Comparison of ENCODE assay signal across 8 mouse cellular contexts in genomic region chr5:135903551-135904151, GRCm38 (mm10). TPM values are rescaled to one million over a fixed set of nuclear protein-coding genes. Genes with fewer than 3 reads are reported as not detected.
DNase-seq lines count a peak whose midpoint lies in the region; ATAC-seq and TF ChIP-seq lines count a peak whose summit lies in the region.

No protein-coding gene starts in this region.

- H3K9me3 ChIP-seq in CH12.LX (replicated peaks; ENCODE audit: low read length), result no peaks in the 10 kb centered on the region
- H3K9me3 ChIP-seq in forebrain, embryonic 11.5 days (ENCODE audit: control insufficient read depth, low read length), result no peaks in the 10 kb centered on the region
- no peaks in the 10 kb centered on the region for H3K9me3 ChIP-seq in heart, embryonic 16.5 days (replicated peaks; ENCODE audit: control insufficient read depth, low read length)
- no peaks in the 10 kb centered on the region for H3K9me3 ChIP-seq in liver, embryonic 14.5 days (ENCODE audit: control insufficient read depth, low read length)
- H3K9me3 ChIP-seq in neural tube, embryonic 11.5 days (ENCODE audit: control insufficient read depth, low read length), result no peaks in the 10 kb centered on the region
- no peaks in the 10 kb centered on the region for H3K9me3 ChIP-seq in stomach, embryonic 16.5 days (replicated peaks; ENCODE audit: control insufficient read depth, low read length)

- peaks cover 5% of the 10 kb centered on the region; the same call in 1 of the 2 replicates for H3K79me2 ChIP-seq in CH12.LX (replicated peaks; ENCODE audit: control insufficient read depth, extremely low read depth, insufficient read depth, poor library complexity, severe bottlenecking)

- WGBS in forebrain, embryonic 11.5 days, result 1% methylated on average over 30 of the region's 30 CpGs
- WGBS in heart, embryonic 16.5 days, result 2% methylated on average over 30 of the region's 30 CpGs
- WGBS in liver, embryonic 14.5 days (ENCODE audit: insufficient replicate concordance), result 6% methylated on average over 30 of the region's 30 CpGs
- WGBS in neural tube, embryonic 11.5 days, result 0% methylated on average over 30 of the region's 30 CpGs
- WGBS in stomach, embryonic 16.5 days, result under 1% methylated on average over 30 of the region's 30 CpGs

- no peak for TF ChIP-seq POLR2A in CH12.LX (IDR thresholded peaks at IDR 0.05; ENCODE audit: low read depth, low read length)

- H3K36me3 ChIP-seq in CH12.LX (replicated peaks in 1 of 2; ENCODE audit: control insufficient read depth in 1 of 2, insufficient read depth in 1 of 2, low read length in 1 of 2), result peaks cover 22 to 49% of the 10 kb centered on the region in 2 experiments
- no peaks in the 10 kb centered on the region; the same call in 1 of the 2 replicates for H3K36me3 ChIP-seq in forebrain, embryonic 11.5 days (ENCODE audit: control insufficient read depth, insufficient read depth, low read length)
- H3K36me3 ChIP-seq in heart, embryonic 16.5 days (ENCODE audit: control insufficient read depth, insufficient read depth), result no peaks in the 10 kb centered on the region; the same call in 1 of the 2 replicates
- peaks cover 4% of the 10 kb centered on the region; the same call in 1 of the 2 replicates for H3K36me3 ChIP-seq in liver, embryonic 14.5 days (replicated peaks; ENCODE audit: control insufficient read depth, insufficient read depth, low read depth)
- H3K36me3 ChIP-seq in neural tube, embryonic 11.5 days (ENCODE audit: control insufficient read depth, insufficient read depth, low read length), result peaks cover 3% of the 10 kb centered on the region; the same call in 1 of the 2 replicates
- no peaks in the 10 kb centered on the region for H3K36me3 ChIP-seq in stomach, embryonic 16.5 days (ENCODE audit: control insufficient read depth, insufficient read depth, low read length)

- no peak overlapping the region for H3K4me3 ChIP-seq in CH12.LX (replicated peaks in 1 of 3; ENCODE audit: low read depth in 2 of 3, low read length in 2 of 3, poor library complexity in 1 of 3)
- peak overlapping the region; percentile 32 for H3K4me3 ChIP-seq in forebrain, embryonic 11.5 days (ENCODE audit: low read depth, low read length)
- peak overlapping the region; percentile 53 for H3K4me3 ChIP-seq in heart, embryonic 16.5 days (ENCODE audit: low read length)
- peak overlapping the region; percentile 27 to 47 for H3K4me3 ChIP-seq in liver, embryonic 14.5 days (ENCODE audit: insufficient read depth in 1 of 2, low read depth in 2 of 2, low read length in 2 of 2)
- H3K4me3 ChIP-seq in neural tube, embryonic 11.5 days (ENCODE audit: low read depth, low read length), result peak overlapping the region; percentile 26
- peak overlapping the region; percentile 42 for H3K4me3 ChIP-seq in stomach, embryonic 16.5 days (replicated peaks; ENCODE audit: low read length)

- in situ Hi-C loops in CH12.LX (cut with MboI; ENCODE audit: low pct_ligation_motif_present, low pct_unique_long_range_greater_than_20kb, low sequenced_read_pairs), result no loop called here

- H3K9ac ChIP-seq in CH12.LX (ENCODE audit: insufficient read depth, low read depth), result no peak overlapping the region
- H3K9ac ChIP-seq in forebrain, embryonic 11.5 days (ENCODE audit: low read length), result peak overlapping the region; percentile 49
- H3K9ac ChIP-seq in heart, embryonic 16.5 days (ENCODE audit: low read length), result peak overlapping the region; percentile 67
- H3K9ac ChIP-seq in liver, embryonic 14.5 days (replicated peaks), result no peak overlapping the region
- peak overlapping the region; percentile 47 for H3K9ac ChIP-seq in neural tube, embryonic 11.5 days (ENCODE audit: low read length)
- H3K9ac ChIP-seq in stomach, embryonic 16.5 days (ENCODE audit: low read length), result peak overlapping the region; percentile 66

- TF ChIP-seq CTCF in CH12.LX (conservative IDR thresholded peaks at IDR 0.05 in 1 of 2, IDR thresholded peaks at IDR 0.05 in 1 of 2; ENCODE audit: low read depth in 2 of 2, low read length in 2 of 2), result peak; percentile 76 to 92
- peak; percentile 97 for TF ChIP-seq CTCF in liver, embryonic 14.5 days (IDR thresholded peaks at IDR 0.05; ENCODE audit: low read depth)

- dilution Hi-C loops in CH12.LX (cut with MboI; ENCODE audit: extremely low pct_ligation_motif_present, extremely low pct_unique_long_range_greater_than_20kb, low sequenced_read_pairs), result no loop called here

- H3K27me3 ChIP-seq in CH12.LX (replicated peaks), result no peaks in the 10 kb centered on the region
- H3K27me3 ChIP-seq in forebrain, embryonic 11.5 days (ENCODE audit: control insufficient read depth, insufficient read depth, low read length), result no peaks in the 10 kb centered on the region
- no peaks in the 10 kb centered on the region for H3K27me3 ChIP-seq in heart, embryonic 16.5 days (ENCODE audit: control insufficient read depth, insufficient read depth, low read length)
- no peaks in the 10 kb centered on the region for H3K27me3 ChIP-seq in liver, embryonic 14.5 days (ENCODE audit: control insufficient read depth, insufficient read depth, low read length)
- H3K27me3 ChIP-seq in neural tube, embryonic 11.5 days (ENCODE audit: control insufficient read depth, insufficient read depth, low read length), result no peaks in the 10 kb centered on the region
- H3K27me3 ChIP-seq in stomach, embryonic 16.5 days (ENCODE audit: control insufficient read depth, insufficient read depth, low read length), result no peaks in the 10 kb centered on the region

- TF ChIP-seq EP300 in CH12.LX (IDR thresholded peaks at IDR 0.05; ENCODE audit: low read length), result no peak
- no peak for TF ChIP-seq EP300 in liver, embryonic 14.5 days (IDR thresholded peaks at IDR 0.05; ENCODE audit: low read depth)

- no peak for DNase-seq in CH12.LX (ENCODE audit: extremely low read depth)
- DNase-seq in c-Kit-positive CD71-negative TER-119-negative erythroid progenitor cells, embryonic 14.5 days (ENCODE audit: low read depth), result peak; percentile 60
- peak; percentile 94 for DNase-seq in forebrain, embryonic 11.5 days (ENCODE audit: low spot score)
- DNase-seq in kidney, postnatal 36 days, result peak; percentile 91 to 96
- DNase-seq in liver, embryonic 14.5 days (ENCODE audit: low read depth in 3 of 3, low spot score in 3 of 3), result peak; percentile 32 to 43 (median 35)
- peak; percentile 93 for DNase-seq in neural tube, embryonic 11.5 days (ENCODE audit: low spot score)

- peak; percentile 65 for TF ChIP-seq RAD21 in CH12.LX (IDR thresholded peaks at IDR 0.05; ENCODE audit: low read depth, low read length)

- peaks cover 0 to 19% of the 10 kb centered on the region in 2 experiments; a peak in 2 of 4 replicates for H3K4me1 ChIP-seq in CH12.LX (ENCODE audit: control insufficient read depth in 1 of 2, insufficient read depth in 2 of 2)
- H3K4me1 ChIP-seq in forebrain, embryonic 11.5 days (replicated peaks; ENCODE audit: control insufficient read depth, insufficient read depth, low read length), result no peaks in the 10 kb centered on the region
- H3K4me1 ChIP-seq in heart, embryonic 16.5 days (ENCODE audit: control insufficient read depth, insufficient read depth, low read length), result peaks cover 16% of the 10 kb centered on the region
- peaks cover 0 to 5% of the 10 kb centered on the region in 2 experiments; a peak in 2 of 4 replicates for H3K4me1 ChIP-seq in liver, embryonic 14.5 days (replicated peaks; ENCODE audit: control insufficient read depth in 2 of 2, insufficient read depth in 2 of 2, low read length in 1 of 2)
- H3K4me1 ChIP-seq in neural tube, embryonic 11.5 days (ENCODE audit: control insufficient read depth, insufficient read depth, low read length), result no peaks in the 10 kb centered on the region
- H3K4me1 ChIP-seq in stomach, embryonic 16.5 days (ENCODE audit: control insufficient read depth, insufficient read depth, low read length), result no peaks in the 10 kb centered on the region; the same call in 1 of the 2 replicates

- H3K4me2 ChIP-seq in CH12.LX (ENCODE audit: insufficient read depth, low read depth, poor library complexity, severe bottlenecking), result no peak overlapping the region
- H3K4me2 ChIP-seq in forebrain, embryonic 11.5 days (ENCODE audit: low read depth, low read length, severe bottlenecking), result peak overlapping the region; percentile 54
- peak overlapping the region; percentile 77 for H3K4me2 ChIP-seq in heart, embryonic 16.5 days (ENCODE audit: low read depth, low read length)
- H3K4me2 ChIP-seq in liver, embryonic 14.5 days (ENCODE audit: low read depth), result peak overlapping the region; percentile 52
- peak overlapping the region; percentile 52 for H3K4me2 ChIP-seq in neural tube, embryonic 11.5 days (ENCODE audit: low read depth)
- H3K4me2 ChIP-seq in stomach, embryonic 16.5 days (ENCODE audit: low read depth, low read length), result peak overlapping the region; percentile 65

- peak; percentile 95 for ATAC-seq in forebrain, embryonic 11.5 days (replicated peaks; ENCODE audit: low FRiP score)
- ATAC-seq in heart, embryonic 16.5 days (replicated peaks; ENCODE audit: extremely low read depth, insufficient read depth, low FRiP score), result peak; percentile 93
- ATAC-seq in liver, embryonic 14.5 days (ENCODE audit: insufficient read depth), result peak; percentile 69
- peak; percentile 97 for ATAC-seq in neural tube, embryonic 11.5 days (ENCODE audit: insufficient read depth, low FRiP score, low TSS enrichment)
- peak; percentile 94 for ATAC-seq in stomach, embryonic 16.5 days (ENCODE audit: insufficient read depth, low FRiP score)

- no peak overlapping the region for H3K27ac ChIP-seq in CH12.LX (ENCODE audit: insufficient read depth, low read depth)
- peak overlapping the region; percentile 51 for H3K27ac ChIP-seq in forebrain, embryonic 11.5 days (ENCODE audit: low read depth, low read length)
- peak overlapping the region; percentile 73 for H3K27ac ChIP-seq in heart, embryonic 16.5 days (ENCODE audit: low read length)
- H3K27ac ChIP-seq in liver, embryonic 14.5 days, result no peak overlapping the region
- H3K27ac ChIP-seq in neural tube, embryonic 11.5 days (ENCODE audit: low read depth, low read length), result peak overlapping the region; percentile 67
- H3K27ac ChIP-seq in stomach, embryonic 16.5 days (ENCODE audit: low read length), result peak overlapping the region; percentile 57; the same call in 1 of the 2 replicates

RNA-seq across cellular contexts. Expression of gene Hspb1, which starts 15.9 kb away (rescaled TPM):
- 0.97 and 1.1 TPM in 2 replicates for total RNA-seq in CH12.LX (2012; rRNA removed)
- total RNA-seq in CH12.LX (2014; rRNA removed), result 1.7 and 2.6 TPM in 2 replicates
- 3.6 and 3.8 TPM in 2 replicates for polyA plus RNA-seq in CH12.LX (2012; ENCODE audit: insufficient read length, low read depth)
- 11.4 and 11.8 TPM in 2 replicates for polyA plus RNA-seq in forebrain, embryonic 11.5 days (2014; fragmentation: Nextera tagmentation; extraction: Ambion mirVana)
- polyA plus RNA-seq in heart, embryonic 16.5 days (2015; fragmentation: Nextera tagmentation; extraction: Ambion mirVana), result 794 and 965 TPM in 2 replicates
- 1.7 and 1.9 TPM in 2 replicates for polyA plus RNA-seq in liver, embryonic 14.5 days (2012; rRNA removed)
- polyA plus RNA-seq in liver, embryonic 14.5 days (2014; fragmentation: Nextera tagmentation; extraction: Ambion mirVana), result 1.7 and 1.8 TPM in 2 replicates
- polyA plus RNA-seq in neural tube, embryonic 11.5 days (2014; fragmentation: Nextera tagmentation; extraction: Ambion mirVana), result 28.9 and 30.5 TPM in 2 replicates
- polyA plus RNA-seq in stomach, embryonic 16.5 days (2015; fragmentation: Nextera tagmentation; extraction: Ambion mirVana), result 649 and 704 TPM in 2 replicates

RNA-seq across cellular contexts. Expression of gene Ywhag, which starts 30.8 kb away (rescaled TPM):
- total RNA-seq in CH12.LX (2012; rRNA removed), result 77.3 and 89.2 TPM in 2 replicates
- 46.4 and 55.3 TPM in 2 replicates for total RNA-seq in CH12.LX (2014; rRNA removed)
- 233 and 239 TPM in 2 replicates for polyA plus RNA-seq in CH12.LX (2012; ENCODE audit: insufficient read length, low read depth)
- 147 and 161 TPM in 2 replicates for polyA plus RNA-seq in forebrain, embryonic 11.5 days (2014; fragmentation: Nextera tagmentation; extraction: Ambion mirVana)
- polyA plus RNA-seq in heart, embryonic 16.5 days (2015; fragmentation: Nextera tagmentation; extraction: Ambion mirVana), result 167 and 202 TPM in 2 replicates
- 21.7 and 25.9 TPM in 2 replicates for polyA plus RNA-seq in liver, embryonic 14.5 days (2012; rRNA removed)
- polyA plus RNA-seq in liver, embryonic 14.5 days (2014; fragmentation: Nextera tagmentation; extraction: Ambion mirVana), result 26.3 and 30.1 TPM in 2 replicates
- polyA plus RNA-seq in neural tube, embryonic 11.5 days (2014; fragmentation: Nextera tagmentation; extraction: Ambion mirVana), result 191 and 196 TPM in 2 replicates
- polyA plus RNA-seq in stomach, embryonic 16.5 days (2015; fragmentation: Nextera tagmentation; extraction: Ambion mirVana), result 195 and 199 TPM in 2 replicates

Comparison
In these comparisons a context has a peak if more than half of its experiments do, and no peak if none do; other contexts are left out.
1. H3K27ac ChIP-seq: peak in forebrain, embryonic 11.5 days (single experiment), heart, embryonic 16.5 days (single experiment), neural tube, embryonic 11.5 days (single experiment) and stomach, embryonic 16.5 days (single experiment); none in CH12.LX (single experiment) and liver, embryonic 14.5 days (single experiment).
2. H3K4me3 ChIP-seq: peak in forebrain, embryonic 11.5 days (single experiment), heart, embryonic 16.5 days (single experiment), liver, embryonic 14.5 days (2 of 2), neural tube, embryonic 11.5 days (single experiment) and stomach, embryonic 16.5 days (single experiment); none in CH12.LX (0 of 3).
3. H3K9ac ChIP-seq: peak in forebrain, embryonic 11.5 days (single experiment), heart, embryonic 16.5 days (single experiment), neural tube, embryonic 11.5 days (single experiment) and stomach, embryonic 16.5 days (single experiment); none in CH12.LX (single experiment) and liver, embryonic 14.5 days (single experiment).
4. RNA of gene Hspb1, which starts 15.9 kb away (polyA plus RNA-seq): 794 to 965 TPM in heart, embryonic 16.5 days and 649 to 704 TPM in stomach, embryonic 16.5 days; 28.9 to 30.5 TPM in neural tube, embryonic 11.5 days, 11.4 to 11.8 TPM in forebrain, embryonic 11.5 days, 3.6 to 3.8 TPM in CH12.LX and 1.7 to 1.9 TPM in liver, embryonic 14.5 days; every median in the first group is over 10 times any median in the second.
5. Peak in every context shown above with its lines, with median percentiles within 50 percentile points of each other: ATAC-seq.